31 mouse cellular contexts compared by ENCODE assay signal in genomic region chr2:77039683-77040082, GRCm38 (mm10). TPM values are rescaled to one million over a fixed set of nuclear protein-coding genes. Genes with fewer than 3 reads are reported as not detected.
DNase-seq lines count a peak whose midpoint lies in the region; ATAC-seq and TF ChIP-seq lines count a peak whose summit lies in the region.
"Had no signal": no experiment of that assay in that cellular context is flagged by ENCODE, and none has a peak within 500 bp of the region (broad histone marks: within the 10 kb centered on the region; RNA-seq: fewer than 3 reads in every experiment).

No protein-coding gene starts in this region.

- intact Hi-C loops in heart, adult 2 months (cut with DNase I) = no loop called here

- no peaks in the 10 kb centered on the region for H3K9me3 ChIP-seq in forebrain, embryonic 14.5 days (replicated peaks; ENCODE audit: control insufficient read depth, low read length)
- no peaks in the 10 kb centered on the region for H3K9me3 ChIP-seq in forebrain, embryonic 10.5 days
- H3K9me3 ChIP-seq in forebrain, embryonic 16.5 days (ENCODE audit: control insufficient read depth, low read length) = no peaks in the 10 kb centered on the region
- H3K9me3 ChIP-seq: embryonic facial prominence, embryonic 10.5 days; embryonic facial prominence, embryonic 13.5 days; heart, embryonic 12.5 days; heart, embryonic 15.5 days had no signal

- no peak overlapping the region for H3K4me3 ChIP-seq in forebrain, embryonic 14.5 days (ENCODE audit: low read depth, low read length)
- no peak overlapping the region for H3K4me3 ChIP-seq in forebrain, embryonic 10.5 days
- no peak overlapping the region for H3K4me3 ChIP-seq in heart, adult 2 months
- no peak overlapping the region for H3K4me3 ChIP-seq in forebrain, embryonic 16.5 days (replicated peaks; ENCODE audit: low read length)
- H3K4me3 ChIP-seq: embryonic facial prominence, embryonic 10.5 days; embryonic facial prominence, embryonic 13.5 days; erythroblast, embryonic 14.5 days; heart, embryonic 12.5 days; heart, embryonic 15.5 days had no signal

- H3K27ac ChIP-seq in forebrain, embryonic 14.5 days (ENCODE audit: low read depth, low read length) = peak overlapping the region; percentile 55; the same call in 1 of the 2 replicates
- H3K27ac ChIP-seq in forebrain, embryonic 10.5 days = no peak overlapping the region
- peak overlapping the region; percentile 0; the same call in 1 of the 2 replicates for H3K27ac ChIP-seq in heart, adult 2 months
- peak overlapping the region; percentile 78 for H3K27ac ChIP-seq in forebrain, embryonic 16.5 days (ENCODE audit: low read length)
- H3K27ac ChIP-seq: embryonic facial prominence, embryonic 10.5 days; embryonic facial prominence, embryonic 13.5 days; heart, embryonic 15.5 days; hindbrain, embryonic 14.5 days; hindbrain, postnatal 0 days had no signal

- H3K9ac ChIP-seq in forebrain, embryonic 14.5 days (ENCODE audit: low read length) = no peak overlapping the region
- H3K9ac ChIP-seq in heart, adult 2 months (ENCODE audit: low read depth, low read length) = no peak overlapping the region
- H3K9ac ChIP-seq in forebrain, embryonic 16.5 days (replicated peaks; ENCODE audit: low read depth, low read length) = no peak overlapping the region
- H3K9ac ChIP-seq: embryonic facial prominence, embryonic 13.5 days; heart, embryonic 12.5 days; heart, embryonic 15.5 days; hindbrain, embryonic 14.5 days had no signal

- H3K27me3 ChIP-seq in forebrain, embryonic 14.5 days (replicated peaks; ENCODE audit: control insufficient read depth, insufficient read depth, low read length) = no peaks in the 10 kb centered on the region
- no peaks in the 10 kb centered on the region for H3K27me3 ChIP-seq in forebrain, embryonic 10.5 days (ENCODE audit: poor library complexity, severe bottlenecking)
- no peaks in the 10 kb centered on the region for H3K27me3 ChIP-seq in heart, adult 2 months (ENCODE audit: control insufficient read depth, insufficient read depth, low read length)
- no peaks in the 10 kb centered on the region for H3K27me3 ChIP-seq in forebrain, embryonic 16.5 days (replicated peaks; ENCODE audit: control insufficient read depth, insufficient read depth, low read length)
- H3K27me3 ChIP-seq: CH12.LX; embryonic facial prominence, embryonic 13.5 days; heart, embryonic 12.5 days; heart, embryonic 15.5 days; Patski had no signal

- H3K4me1 ChIP-seq in forebrain, embryonic 14.5 days (ENCODE audit: control insufficient read depth, insufficient read depth, low read length) = no peaks in the 10 kb centered on the region
- no peaks in the 10 kb centered on the region for H3K4me1 ChIP-seq in forebrain, embryonic 10.5 days
- H3K4me1 ChIP-seq in heart, adult 2 months (ENCODE audit: control insufficient read depth, insufficient read depth, low read length) = peaks cover 2% of the 10 kb centered on the region; the same call in 1 of the 2 replicates
- H3K4me1 ChIP-seq in forebrain, embryonic 16.5 days (replicated peaks; ENCODE audit: control insufficient read depth, insufficient read depth, low read length) = no peaks in the 10 kb centered on the region
- H3K4me1 ChIP-seq: embryonic facial prominence, embryonic 10.5 days had no signal

- no peak for TF ChIP-seq EP300 in heart, adult 2 months (IDR thresholded peaks at IDR 0.05; ENCODE audit: insufficient read depth, low read depth, low read length)

- H3K4me2 ChIP-seq in forebrain, embryonic 14.5 days (ENCODE audit: low read length) = no peak overlapping the region
- no peak overlapping the region for H3K4me2 ChIP-seq in forebrain, embryonic 16.5 days (ENCODE audit: low read length)
- H3K4me2 ChIP-seq: embryonic facial prominence, embryonic 13.5 days; heart, embryonic 12.5 days; heart, embryonic 15.5 days; hindbrain, embryonic 14.5 days had no signal

- DNase-seq in forebrain, embryonic 14.5 days (ENCODE audit: low spot score) = peak; percentile 39
- DNase-seq in forebrain, embryonic 10.5 days (ENCODE audit: extremely low spot score, low spot score) = no peak
- DNase-seq in heart, adult 2 months = no peak
- no peak for DNase-seq in heart, adult 18-20 months
- peak; percentile 38 for DNase-seq in brain, adult 2 months (ENCODE audit: low read depth, low spot score)
- DNase-seq in testis, postnatal 10 days (ENCODE audit: low spot score) = no peak
- DNase-seq: adrenal gland, postnatal 10 days; adrenal gland, postnatal 36 days; B cell, adult 2 months; cerebellum, adult 11-12 months; cerebellum, adult 8-10 months; cerebellum, postnatal 10 days; cerebellum, postnatal 36 days; embryo, embryonic 11 days; gastrocnemius, postnatal 36 days; heart, postnatal 4 days; kidney, adult 18-20 months; kidney, adult 9 months had no signal

- 73% methylated on average over 3 of the region's 3 CpGs for WGBS in forebrain, embryonic 14.5 days
- WGBS in forebrain, embryonic 10.5 days = 90% methylated on average over 3 of the region's 3 CpGs
- 80% methylated on average over 3 of the region's 3 CpGs for WGBS in heart, adult 2 months
- 68% methylated on average over 3 of the region's 3 CpGs for WGBS in forebrain, embryonic 16.5 days

- TF ChIP-seq POLR2A in heart, adult 2 months (IDR thresholded peaks at IDR 0.05; ENCODE audit: insufficient read depth, low read depth, low read length) = no peak

- 0 out of 2 replicates have a peak, but pooled peaks cover 1% of the 10 kb centered on the region for H3K79me2 ChIP-seq in heart, adult 2 months (replicated peaks; ENCODE audit: control insufficient read depth, insufficient read depth, low read length)

- no peak for TF ChIP-seq CTCF in heart, adult 2 months (IDR thresholded peaks at IDR 0.05)

- ATAC-seq in forebrain, embryonic 14.5 days = no peak
- ATAC-seq in forebrain, embryonic 16.5 days = peak; percentile 59; the same call in 1 of the 2 replicates
- ATAC-seq: hindbrain, postnatal 0 days; inflammation-experienced regulatory T-cells, adult 6 months; intestine, embryonic 16.5 days; Patski had no signal

- H3K36me3 ChIP-seq in forebrain, embryonic 14.5 days (ENCODE audit: control insufficient read depth, insufficient read depth, low read length) = no peaks in the 10 kb centered on the region
- no peaks in the 10 kb centered on the region for H3K36me3 ChIP-seq in forebrain, embryonic 10.5 days (replicated peaks)
- peaks cover 25% of the 10 kb centered on the region for H3K36me3 ChIP-seq in heart, adult 2 months (ENCODE audit: control insufficient read depth, insufficient read depth, low read length)
- no peaks in the 10 kb centered on the region for H3K36me3 ChIP-seq in forebrain, embryonic 16.5 days (ENCODE audit: control insufficient read depth, insufficient read depth)
- H3K36me3 ChIP-seq: embryonic facial prominence, embryonic 10.5 days; embryonic facial prominence, embryonic 13.5 days; G1E had no signal

RNA-seq across cellular contexts. Expression of gene Ttn, which starts 57.3 kb away (rescaled TPM):
- polyA plus RNA-seq in forebrain, embryonic 14.5 days (2014; fragmentation: Nextera tagmentation; extraction: Ambion mirVana) = 0.09 and 0.23 TPM in 2 replicates
- 0.01 and 0.05 TPM in 2 replicates for polyA plus RNA-seq in forebrain, embryonic 10.5 days (2016; fragmentation: Nextera tagmentation; extraction: Ambion mirVana)
- 1,000 to 10,000 TPM; 2,567 to 3,090 TPM for total RNA-seq in heart, adult 2 months (2021)
- polyA plus RNA-seq in heart, adult 2 months (2012; rRNA removed) = 88.4 and 181 TPM in 2 replicates
- 1,000 to 10,000 TPM; 2,666 to 2,843 TPM for total RNA-seq in heart, adult 18-20 months (2021)
- 0.22 and 0.40 TPM in 2 replicates for polyA plus RNA-seq in forebrain, embryonic 16.5 days (2015; fragmentation: Nextera tagmentation; extraction: Ambion mirVana)
- polyA plus RNA-seq: G1E had no signal

Comparison
In these comparisons a context has a peak if more than half of its experiments do, and no peak if none do; other contexts are left out.
1. DNase-seq: peak in forebrain, embryonic 14.5 days (single experiment) and brain, adult 2 months (single experiment); none in forebrain, embryonic 10.5 days (single experiment), heart, adult 2 months (0 of 2), heart, adult 18-20 months (0 of 2) and testis, postnatal 10 days (single experiment).
2. RNA of gene Ttn, which starts 57.3 kb away (polyA plus RNA-seq): 88.4 to 181 TPM in heart, adult 2 months; 0.22 to 0.40 TPM in forebrain, embryonic 16.5 days, 0.09 to 0.23 TPM in forebrain, embryonic 14.5 days and 0.01 to 0.05 TPM in forebrain, embryonic 10.5 days; every median in the first group is over 10 times any median in the second.